8 mouse cellular contexts compared by ENCODE assay signal in the genomic region with DNA sequence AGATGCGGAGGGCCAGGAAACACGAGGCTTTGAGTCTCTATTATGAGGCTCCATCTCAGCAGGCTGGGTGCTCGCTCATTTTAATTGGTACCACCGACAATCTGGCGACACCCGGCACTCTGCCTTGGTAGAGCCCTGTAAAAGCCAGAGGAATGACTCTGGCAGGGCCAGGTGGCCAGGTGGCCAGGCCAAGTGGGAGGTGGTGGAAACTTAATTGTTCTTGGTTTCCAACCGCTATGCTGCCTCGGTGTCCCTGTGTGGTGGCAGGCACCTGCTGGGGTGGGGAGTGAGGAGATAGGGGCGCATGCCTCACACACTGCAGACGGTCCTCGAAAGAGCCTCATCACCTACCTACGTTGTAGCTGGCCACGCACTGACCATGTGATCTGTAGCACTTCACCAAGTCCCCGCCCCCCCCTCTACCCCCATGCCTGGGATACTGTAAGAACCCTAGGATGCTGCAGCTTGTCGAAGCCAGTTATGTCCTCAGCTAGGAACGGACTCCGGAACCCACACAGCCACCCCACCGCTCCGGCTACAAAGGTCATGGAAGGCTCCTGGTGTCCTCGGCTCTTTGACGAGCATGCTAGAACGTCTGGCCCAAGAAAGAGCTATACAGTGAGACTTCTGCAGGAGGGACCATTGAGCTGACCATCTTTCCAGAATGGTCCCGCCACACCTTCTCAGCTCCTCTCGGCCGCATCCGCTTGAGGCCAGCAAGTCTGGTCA. TPM values are rescaled to one million over a fixed set of nuclear protein-coding genes. Genes with fewer than 3 reads are reported as not detected.
A peak's percentile ranks its signal among the peaks of the same experiment; 100 is the strongest.
DNase-seq lines count a peak whose midpoint lies in the region; ATAC-seq and TF ChIP-seq lines count a peak whose summit lies in the region.

No protein-coding gene starts in this region.

- no peak overlapping the region for H3K4me3 ChIP-seq in kidney, postnatal 0 days (replicated peaks; ENCODE audit: low read depth, low read length)
- H3K4me3 ChIP-seq in embryonic facial prominence, embryonic 13.5 days = no peak overlapping the region
- no peak overlapping the region for H3K4me3 ChIP-seq in small intestine, adult 2 months (ENCODE audit: low read depth, low read length)

- no peak for TF ChIP-seq CTCF in kidney, postnatal 0 days (IDR thresholded peaks at IDR 0.05; ENCODE audit: low read depth)
- TF ChIP-seq CTCF in small intestine, adult 2 months (IDR thresholded peaks at IDR 0.05; ENCODE audit: extremely low read depth, insufficient read length, insufficient replicate concordance, low read depth, low read length) = no peak

- peaks cover 19% of the 10 kb centered on the region; the same call in 1 of the 2 replicates for H3K36me3 ChIP-seq in kidney, postnatal 0 days (ENCODE audit: insufficient read depth, low read length)
- peaks cover 39% of the 10 kb centered on the region for H3K36me3 ChIP-seq in embryonic facial prominence, embryonic 13.5 days
- H3K36me3 ChIP-seq in small intestine, adult 2 months (ENCODE audit: control insufficient read depth, insufficient read depth, low read length) = peaks cover 38% of the 10 kb centered on the region

- no peak for DNase-seq in kidney, postnatal 0 days (ENCODE audit: low spot score)
- DNase-seq in kidney, adult 11 months = no peak
- DNase-seq in kidney, postnatal 36 days = peak; percentile 51 to 53
- no peak for DNase-seq in lung, adult 18-20 months
- DNase-seq in frontal cortex, adult 2 months (ENCODE audit: extremely low spot score in 1 of 2, low spot score in 1 of 2) = no peak
- DNase-seq in layer of hippocampus, adult 9-11 months = no peak

- H3K4me2 ChIP-seq in kidney, postnatal 0 days (ENCODE audit: low read length) = peak overlapping the region; percentile 38; the same call in 1 of the 2 replicates
- H3K4me2 ChIP-seq in embryonic facial prominence, embryonic 13.5 days = peak overlapping the region; percentile 24; the same call in 1 of the 2 replicates

- WGBS in kidney, postnatal 0 days = 66% methylated on average over 26 of the region's 26 CpGs
- 86% methylated on average over 26 of the region's 26 CpGs for WGBS in embryonic facial prominence, embryonic 13.5 days
- WGBS in small intestine, adult 2 months = 88% methylated on average over 26 of the region's 26 CpGs

- no peak for TF ChIP-seq POLR2A in small intestine, adult 2 months (IDR thresholded peaks at IDR 0.05; ENCODE audit: low read depth, low read length)

- H3K27ac ChIP-seq in kidney, postnatal 0 days = peak overlapping the region; percentile 95
- peak overlapping the region; percentile 78; the same call in 1 of the 2 replicates for H3K27ac ChIP-seq in embryonic facial prominence, embryonic 13.5 days
- H3K27ac ChIP-seq in small intestine, adult 2 months (ENCODE audit: insufficient read depth, low read depth, low read length) = peak overlapping the region; percentile 68

- no peak for ATAC-seq in kidney, postnatal 0 days (replicated peaks; ENCODE audit: low FRiP score, low read depth)
- ATAC-seq in embryonic facial prominence, embryonic 13.5 days (ENCODE audit: insufficient number of reproducible peaks, insufficient read depth, low FRiP score, low TSS enrichment, low read depth) = no peak

- H3K9me3 ChIP-seq in kidney, postnatal 0 days (replicated peaks; ENCODE audit: low read length) = no peaks in the 10 kb centered on the region
- no peaks in the 10 kb centered on the region for H3K9me3 ChIP-seq in embryonic facial prominence, embryonic 13.5 days

- peak overlapping the region; percentile 20; the same call in 1 of the 2 replicates for H3K9ac ChIP-seq in kidney, postnatal 0 days (ENCODE audit: low read depth, low read length)
- H3K9ac ChIP-seq in embryonic facial prominence, embryonic 13.5 days = no peak overlapping the region

- peaks cover 34% of the 10 kb centered on the region for H3K4me1 ChIP-seq in kidney, postnatal 0 days (replicated peaks; ENCODE audit: insufficient read depth, low read length)
- H3K4me1 ChIP-seq in embryonic facial prominence, embryonic 13.5 days = peaks cover 38% of the 10 kb centered on the region
- peaks cover 41% of the 10 kb centered on the region for H3K4me1 ChIP-seq in small intestine, adult 2 months (ENCODE audit: control insufficient read depth, insufficient read depth, insufficient read length, low read length)

- no peaks in the 10 kb centered on the region for H3K27me3 ChIP-seq in kidney, postnatal 0 days (ENCODE audit: insufficient read depth, low read length)
- no peaks in the 10 kb centered on the region for H3K27me3 ChIP-seq in embryonic facial prominence, embryonic 13.5 days
- H3K27me3 ChIP-seq in small intestine, adult 2 months (ENCODE audit: control insufficient read depth, insufficient read depth, low read length) = no peaks in the 10 kb centered on the region

RNA-seq across cellular contexts. Expression of a gene that starts 8.4 kb away (rescaled TPM):
- polyA plus RNA-seq in kidney, postnatal 0 days (2015; fragmentation: Nextera tagmentation; extraction: Ambion mirVana) = 34.6 and 35.4 TPM in 2 replicates
- polyA plus RNA-seq in embryonic facial prominence, embryonic 13.5 days (2015; fragmentation: Nextera tagmentation; extraction: Ambion mirVana) = 21.0 and 22.3 TPM in 2 replicates
- 48.5 and 115 TPM in 2 replicates for polyA plus RNA-seq in small intestine, adult 2 months (2012; rRNA removed)
- polyA plus RNA-seq in frontal cortex, adult 2 months (2012; rRNA removed) = 37.9 and 39.9 TPM in 2 replicates

RNA-seq across cellular contexts. Expression of a gene that starts 8.8 kb away (rescaled TPM):
- polyA plus RNA-seq in kidney, postnatal 0 days (2015; fragmentation: Nextera tagmentation; extraction: Ambion mirVana) = 1.1 and 1.4 TPM in 2 replicates
- 0.60 and 0.80 TPM in 2 replicates for polyA plus RNA-seq in embryonic facial prominence, embryonic 13.5 days (2015; fragmentation: Nextera tagmentation; extraction: Ambion mirVana)
- 0.15 and 0.25 TPM in 2 replicates for polyA plus RNA-seq in small intestine, adult 2 months (2012; rRNA removed)
- polyA plus RNA-seq in frontal cortex, adult 2 months (2012; rRNA removed) = 1.9 and 2.1 TPM in 2 replicates

RNA-seq across cellular contexts. Expression of a gene that starts 32.3 kb away (rescaled TPM):
- 14.3 and 16.3 TPM in 2 replicates for polyA plus RNA-seq in kidney, postnatal 0 days (2015; fragmentation: Nextera tagmentation; extraction: Ambion mirVana)
- polyA plus RNA-seq in embryonic facial prominence, embryonic 13.5 days (2015; fragmentation: Nextera tagmentation; extraction: Ambion mirVana) = 16.2 and 17.6 TPM in 2 replicates
- 6.9 and 12.1 TPM in 2 replicates for polyA plus RNA-seq in small intestine, adult 2 months (2012; rRNA removed)
- polyA plus RNA-seq in frontal cortex, adult 2 months (2012; rRNA removed) = 34.8 and 36.4 TPM in 2 replicates

RNA-seq across cellular contexts. Expression of a gene that starts 32.5 kb away (rescaled TPM):
- 34.8 and 38.6 TPM in 2 replicates for polyA plus RNA-seq in kidney, postnatal 0 days (2015; fragmentation: Nextera tagmentation; extraction: Ambion mirVana)
- polyA plus RNA-seq in embryonic facial prominence, embryonic 13.5 days (2015; fragmentation: Nextera tagmentation; extraction: Ambion mirVana) = 45.6 and 46.8 TPM in 2 replicates
- 23.1 and 44.6 TPM in 2 replicates for polyA plus RNA-seq in small intestine, adult 2 months (2012; rRNA removed)
- 28.2 and 31.2 TPM in 2 replicates for polyA plus RNA-seq in frontal cortex, adult 2 months (2012; rRNA removed)

RNA-seq across cellular contexts. Expression of a gene that starts 54.0 kb away (rescaled TPM):
- not detected in 2 replicates for polyA plus RNA-seq in kidney, postnatal 0 days (2015; fragmentation: Nextera tagmentation; extraction: Ambion mirVana)
- polyA plus RNA-seq in embryonic facial prominence, embryonic 13.5 days (2015; fragmentation: Nextera tagmentation; extraction: Ambion mirVana) = not detected in 2 replicates
- not detected in 2 replicates for polyA plus RNA-seq in small intestine, adult 2 months (2012; rRNA removed)
- polyA plus RNA-seq in frontal cortex, adult 2 months (2012; rRNA removed) = 0.10 TPM in 1 of 2 replicates, not detected in the other

Comparison
In these comparisons a context has a peak if more than half of its experiments do, and no peak if none do; other contexts are left out.
1. DNase-seq: peak in kidney, postnatal 36 days (2 of 2); none in kidney, postnatal 0 days (single experiment), kidney, adult 11 months (single experiment), lung, adult 18-20 months (0 of 2), frontal cortex, adult 2 months (0 of 2) and layer of hippocampus, adult 9-11 months (single experiment).
2. Peak in every context shown above with its lines, with median percentiles within 50 percentile points of each other: H3K27ac ChIP-seq.